Mouse (Mus musculus) G1E (cell line): Measurements from ENCODE around the gene Hyal2.

Source experiments
- CTCF ChIP-seq: IDR thresholded peaks from 2 replicates; pipeline ENCODE4 v1.5.1; 2012; ENCODE audit warnings: low read depth, low read length, inconsistent platforms, mixed read lengths
- GATA2 ChIP-seq: IDR thresholded peaks from 2 replicates; pipeline ENCODE4 v1.6.1; 2012; ENCODE audit warnings: low read depth, low read length, inconsistent platforms, borderline replicate concordance
- TAL1 ChIP-seq: conservative IDR thresholded peaks from 2 replicates; pipeline ENCODE4 v1.6.1; 2012; ENCODE audit warnings: low read depth, low read length, inconsistent platforms, mixed read lengths

- TF ChIP-seq CTCF (no peak), TAL1 (no peak), GATA2 (no peak)
Measured at GRCm38 (mm10) chr9:107569270-107569669, 1.5 kb downstream of the Hyal2 start.
